Mouse (Mus musculus) MEL (cell line): Measurements from ENCODE around the gene Chrd.

Source experiments
- CTCF ChIP-seq, 3 experiments: IDR thresholded peaks in 2 of 3; conservative IDR thresholded peaks in 1 of 3; 2 replicates each; pipeline ENCODE4 v1.5.1; 2011 to 2012; ENCODE audit warnings: low read length in 3 of 3, low read depth in 2 of 3, mild to moderate bottlenecking in 2 of 3, improper control_type of control experiment in 1 of 3, inconsistent platforms in 1 of 3, mixed read lengths in 1 of 3, moderate library complexity in 1 of 3; ENCODE audit not compliant: control insufficient read depth in 1 of 3, insufficient read depth in 1 of 3, poor library complexity in 1 of 3, severe bottlenecking in 1 of 3
- MAZ ChIP-seq: IDR thresholded peaks from 2 replicates; pipeline ENCODE4 v1.6.1; 2012; ENCODE audit warnings: low read depth, mild to moderate bottlenecking, inconsistent platforms, low read length, improper control_type of control experiment
- MEF2A ChIP-seq: IDR thresholded peaks from 2 replicates; pipeline ENCODE4 v1.6.1; 2014; ENCODE audit warnings: low read depth, mild to moderate bottlenecking, inconsistent platforms, low read length, improper control_type of control experiment; ENCODE audit not compliant: poor library complexity, insufficient replicate concordance, severe bottlenecking; ENCODE audit errors: extremely low read depth
- POLR2A ChIP-seq, 2 experiments: IDR thresholded peaks; 2 replicates each; pipeline ENCODE4 v1.6.1; 2011 to 2012; ENCODE audit warnings: low read length in 2 of 2, mild to moderate bottlenecking in 2 of 2, control low read depth in 1 of 2, improper control_type of control experiment in 1 of 2, low read depth in 1 of 2, moderate library complexity in 1 of 2; ENCODE audit not compliant: control insufficient read depth in 1 of 2, insufficient read depth in 1 of 2, poor library complexity in 1 of 2
- SMC3 ChIP-seq: IDR thresholded peaks from 2 replicates; pipeline ENCODE4 v1.6.1; 2011; ENCODE audit warnings: low read depth, low read length, improper control_type of control experiment
- TAL1 ChIP-seq: IDR thresholded peaks from 2 replicates; pipeline ENCODE4 v1.6.1; 2012; ENCODE audit warnings: mild to moderate bottlenecking, inconsistent platforms, low read length, moderate library complexity, mixed read lengths
- TBP ChIP-seq: IDR thresholded peaks from 2 replicates; pipeline ENCODE4 v1.8.0; 2011; ENCODE audit warnings: low read depth, low read length, improper control_type of control experiment
- ZC3H11A ChIP-seq: IDR thresholded peaks from 2 replicates; pipeline ENCODE4 v1.6.1; 2012; ENCODE audit warnings: low read depth, mild to moderate bottlenecking, inconsistent platforms, low read length, improper control_type of control experiment

- TF ChIP-seq ZC3H11A, result no peak
- no peak for TF ChIP-seq SMC3
- TF ChIP-seq MEF2A, result no peak
- TF ChIP-seq TAL1, result no peak
- no peak for TF ChIP-seq TBP
- no peak for TF ChIP-seq MAZ
- no peak for TF ChIP-seq CTCF (IDR thresholded peaks at IDR 0.05 in 2 of 3, conservative IDR thresholded peaks at IDR 0.05 in 1 of 3; ENCODE audit: control insufficient read depth in 1 of 3, insufficient read depth in 1 of 3, low read depth in 2 of 3, low read length in 3 of 3, poor library complexity in 1 of 3, severe bottlenecking in 1 of 3)
- TF ChIP-seq POLR2A (IDR thresholded peaks at IDR 0.05; ENCODE audit: control insufficient read depth in 1 of 2, insufficient read depth in 1 of 2, low read depth in 1 of 2, low read length in 2 of 2, poor library complexity in 1 of 2), result no peak
Measured at GRCm38 (mm10) chr16:20739845-20740244, 6.9 kb downstream of the Chrd start.
